Mouse (Mus musculus): ENCODE results near the gene Ccdc12.

Gene Ccdc12

GRCm38 (mm10) chr9:110742295-110742950, 86.1 kb downstream of the Ccdc12 start:
- DNase-seq (ENCODE audit: low spot score) = no peak

DNA sequence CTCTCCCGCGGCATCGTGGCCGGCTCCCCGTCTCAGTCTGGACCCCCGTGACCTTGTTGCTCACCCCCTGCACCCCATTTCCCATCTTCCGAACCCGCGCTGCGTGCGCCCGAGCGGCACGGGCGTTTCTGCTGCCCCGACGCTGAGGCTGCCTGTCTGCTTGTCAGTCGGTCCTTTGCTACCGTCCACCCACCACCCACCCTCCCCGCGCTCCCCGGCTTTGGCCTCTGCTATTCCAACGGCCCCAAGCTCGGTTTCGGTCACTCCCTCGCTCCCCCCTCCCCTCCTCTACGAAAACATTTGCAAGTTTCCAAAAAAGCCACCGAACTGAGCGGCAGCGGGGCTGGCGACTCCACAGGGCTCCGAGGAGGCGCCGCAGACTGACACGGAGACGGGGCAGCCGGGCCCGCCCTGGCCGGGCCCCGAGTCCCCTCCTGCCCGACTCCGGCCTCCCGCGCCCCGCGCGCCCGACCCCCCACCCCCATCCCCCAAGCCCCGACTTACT, 86.7 kb downstream of the Ccdc12 start:
- DNase-seq (ENCODE audit: low spot score) = no peak

- DNase-seq (ENCODE audit: low spot score) = no peak
These were observed 87.4 kb downstream of the Ccdc12 start for GRCm38 (mm10) chr9:110743456-110744323.

- DNase-seq (ENCODE audit: low spot score) = no peak
These were observed 89.4 kb downstream of the Ccdc12 start for GRCm38 (mm10) chr9:110745752-110746151.

GRCm38 (mm10) chr9:110746238-110746637, 89.9 kb downstream of the Ccdc12 start:
- DNase-seq (ENCODE audit: low spot score) = no peak

DNA sequence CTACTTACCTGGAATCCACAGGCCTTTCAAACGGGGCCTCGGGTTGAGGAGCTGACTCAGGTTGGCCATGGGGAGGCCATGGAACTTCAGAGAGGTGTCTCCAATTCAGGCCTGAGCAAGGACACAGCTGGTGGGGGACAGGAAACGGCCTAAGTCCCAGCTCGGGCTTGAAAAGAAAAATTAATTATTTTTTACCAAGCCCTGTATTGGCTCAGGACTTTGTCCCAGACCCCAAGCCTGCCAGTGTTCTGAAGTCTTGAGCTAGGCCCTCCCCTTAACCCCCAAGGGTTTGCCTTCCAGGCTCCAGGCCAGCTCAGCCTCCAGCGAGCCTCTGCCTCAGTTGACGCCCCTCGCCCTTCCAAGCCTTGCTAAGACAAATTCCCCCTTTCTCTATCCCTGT, 90.7 kb downstream of the Ccdc12 start, which contains the start of gene Pth1r:
Pth1r (minus strand) TSS at position 185 of the 400 bp plus-strand sequence.
- no peak for DNase-seq (ENCODE audit: low spot score)

DNA sequence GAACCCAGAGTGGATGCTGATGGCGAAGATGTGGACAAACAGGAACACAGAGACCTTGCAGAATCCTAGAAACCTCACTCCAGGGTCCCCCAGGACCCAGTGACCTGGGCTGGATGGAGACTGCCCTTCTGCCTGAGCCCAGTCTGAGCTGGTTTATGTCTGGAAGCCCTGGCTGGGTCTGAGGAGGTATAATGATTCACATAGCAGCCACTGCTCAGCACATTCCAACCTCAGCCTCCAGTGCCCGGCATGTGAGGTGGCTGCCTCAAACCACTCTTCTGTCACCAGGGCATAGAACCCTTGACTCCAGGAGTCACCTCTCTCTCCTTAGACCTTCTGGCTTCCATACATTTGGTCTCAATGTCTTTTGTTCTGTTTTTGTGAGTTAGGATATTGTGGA, 92.1 kb downstream of the Ccdc12 start:
- no peak for DNase-seq (ENCODE audit: low spot score)

DNA sequence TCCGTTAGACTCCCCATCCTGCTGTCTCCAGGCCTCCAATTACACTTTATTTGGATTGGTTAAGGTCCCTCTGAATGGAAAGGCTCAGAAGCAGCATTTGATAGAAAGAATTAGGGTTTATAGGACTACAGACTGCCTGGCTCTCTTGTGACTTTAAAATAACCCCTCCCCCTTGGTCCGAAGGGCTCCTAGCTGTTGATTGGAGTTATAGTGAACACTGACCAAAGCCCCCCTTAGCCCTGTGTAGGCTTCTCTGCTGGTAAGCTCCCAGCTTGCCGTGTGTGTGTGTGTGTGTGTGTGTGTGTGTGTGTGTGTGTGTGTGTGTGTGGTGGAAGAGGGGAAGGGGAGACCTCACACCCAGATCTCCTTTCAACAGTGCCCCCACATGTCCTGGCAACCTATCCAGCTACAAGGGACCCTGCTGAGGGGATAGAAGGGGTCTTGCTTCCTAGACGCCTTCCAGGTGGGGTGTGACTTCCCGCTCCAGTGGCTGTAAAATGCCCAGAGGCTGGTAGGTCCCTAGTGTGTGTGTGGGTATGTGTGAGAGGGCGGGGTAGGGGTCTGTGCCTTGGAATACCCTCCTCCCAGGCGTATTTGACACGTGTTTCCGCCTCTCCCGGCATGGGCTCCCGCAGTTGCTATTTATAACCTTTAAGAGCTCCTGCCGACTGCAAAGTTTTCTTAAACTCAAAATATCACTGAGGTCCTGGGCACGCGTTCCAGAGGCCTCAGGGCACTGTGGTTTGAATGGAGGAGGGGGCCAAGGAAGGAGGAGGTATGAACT, 94.3 kb downstream of the Ccdc12 start:
- DNase-seq (ENCODE audit: low spot score) = no peak

- no peak for DNase-seq (ENCODE audit: low spot score)
These were observed 95.1 kb downstream of the Ccdc12 start for GRCm38 (mm10) chr9:110751412-110751811.

- DNase-seq (ENCODE audit: low spot score) = no peak
These were observed 96.7 kb downstream of the Ccdc12 start for GRCm38 (mm10) chr9:110752917-110753435.

GRCm38 (mm10) chr9:110753773-110754172, 97.5 kb downstream of the Ccdc12 start:
- no peak for DNase-seq (ENCODE audit: low spot score)

- no peak for DNase-seq (ENCODE audit: low spot score)
These were observed 101.5 kb downstream of the Ccdc12 start for GRCm38 (mm10) chr9:110757816-110758215.

DNA sequence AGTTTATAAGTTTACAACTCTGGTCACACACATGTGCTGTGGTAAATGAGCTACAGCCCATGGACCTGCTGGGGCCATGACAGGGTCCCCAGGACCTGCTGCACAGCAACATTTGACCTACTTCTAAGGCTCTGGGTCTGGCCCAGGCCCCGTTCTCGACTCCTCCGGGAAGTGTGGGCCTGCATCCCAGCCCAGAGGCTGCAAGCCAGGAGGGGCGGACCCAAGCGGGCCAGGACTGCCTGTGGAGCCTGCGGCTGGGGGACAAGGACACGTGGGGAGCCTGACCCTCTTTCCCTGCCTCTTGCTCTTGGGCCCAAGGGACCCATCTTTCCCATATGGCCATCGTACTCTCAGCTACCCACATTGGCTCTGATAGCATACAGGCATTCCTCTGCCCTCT, 102.3 kb downstream of the Ccdc12 start:
- peak; percentile 80 for DNase-seq (ENCODE audit: low spot score)

GRCm38 (mm10) chr9:110759265-110759664, 103.0 kb downstream of the Ccdc12 start:
- peak; percentile 57 for DNase-seq (ENCODE audit: low spot score)

- DNase-seq (ENCODE audit: low spot score) = no peak
These were observed 104.6 kb downstream of the Ccdc12 start for GRCm38 (mm10) chr9:110760886-110761285.
